Mouse (Mus musculus) kidney, adult 2 months (tissue): ENCODE data around the gene Ctnnbl1.

Experiments used
- CTCF ChIP-seq: fragments of 200-500 bp; conservative IDR thresholded peaks from 2 replicates; pipeline ENCODE4 v1.5.1; 2011; ENCODE audit warnings: low read depth, mild to moderate bottlenecking, control low read depth, low read length, moderate library complexity, mixed read lengths; ENCODE audit not compliant: insufficient read depth, insufficient read length
- POLR2A ChIP-seq: fragments of 200-500 bp; IDR thresholded peaks from one replicate; pipeline ENCODE4 v1.6.1; 2011; ENCODE audit warnings: low read depth, low read length, control low read depth

- TF ChIP-seq POLR2A (no peak), CTCF (no peak)
These were observed 103.5 kb downstream of the Ctnnbl1 start for GRCm38 (mm10) chr2:157840641-157841078.
